Mouse (Mus musculus) liver, embryonic 12.5 days (tissue): ENCODE measurements around the gene Pde6h. TPM values are rescaled to one million over a fixed set of nuclear protein-coding genes. Genes with fewer than 3 reads are reported as not detected.

Experiments used
- ATAC-seq: fragments of 200-750 bp; cut with Nextera tagmentation; 2 replicates; pipeline ENCODE4 v1.8.0; 2017; ENCODE audit warnings: moderate number of reproducible peaks, mild to moderate bottlenecking, moderate library complexity
- H3K27ac ChIP-seq: fragments of 300-500 bp; sonication (generic); 2 replicates; pipeline ENCODE4 v1.5.1; 2016; ENCODE audit warnings: mild to moderate bottlenecking
- H3K27me3 ChIP-seq: fragments of 300-500 bp; sonication (generic); replicated peaks from 2 replicates; pipeline ENCODE4 v1.6.1; 2016; ENCODE audit warnings: mild to moderate bottlenecking, moderate library complexity
- H3K36me3 ChIP-seq: fragments of 300-500 bp; sonication (generic); 2 replicates; pipeline ENCODE4 v1.6.1; 2016; ENCODE audit warnings: mild to moderate bottlenecking, moderate library complexity
- H3K4me1 ChIP-seq: fragments of 300-500 bp; sonication (generic); 2 replicates; pipeline ENCODE4 v1.6.1; 2016
- H3K4me2 ChIP-seq: fragments of 300-500 bp; sonication (generic); 2 replicates; pipeline ENCODE4 v1.6.1; 2016; ENCODE audit warnings: mild to moderate bottlenecking, moderate library complexity
- H3K4me3 ChIP-seq: fragments of 300-500 bp; sonication (generic); 2 replicates; pipeline ENCODE4 v1.5.1; 2016; ENCODE audit warnings: mild to moderate bottlenecking, moderate library complexity
- H3K9ac ChIP-seq: fragments of 300-500 bp; sonication (generic); 2 replicates; pipeline ENCODE4 v1.6.1; 2016; ENCODE audit warnings: mild to moderate bottlenecking, moderate library complexity
- H3K9me3 ChIP-seq: fragments of 300-500 bp; sonication (generic); replicated peaks from 2 replicates; pipeline ENCODE4 v1.6.1; 2016; ENCODE audit warnings: mild to moderate bottlenecking, moderate library complexity
- WGBS: fragments of 180-500 bp; shearing (Covaris S2); methylation state at CpG from one replicate; pipeline ENCODE4 v1.1.7; 2016; ENCODE audit not compliant: insufficient replicate concordance; 5-methylcytosine and 5-hydroxymethylcytosine counted together
- polyA plus RNA-seq: library from polyadenylated mRNA; unstranded; fragments of >200 nt; fragmentation: Nextera tagmentation; extraction: Ambion mirVana; gene quantifications from 2 replicates; pipeline ENCODE4 v1.2.1, GENCODE M21; 2016

Gene Pde6h
- polyA plus RNA-seq, 1 experiment from 2014 or later = not detected

DNA sequence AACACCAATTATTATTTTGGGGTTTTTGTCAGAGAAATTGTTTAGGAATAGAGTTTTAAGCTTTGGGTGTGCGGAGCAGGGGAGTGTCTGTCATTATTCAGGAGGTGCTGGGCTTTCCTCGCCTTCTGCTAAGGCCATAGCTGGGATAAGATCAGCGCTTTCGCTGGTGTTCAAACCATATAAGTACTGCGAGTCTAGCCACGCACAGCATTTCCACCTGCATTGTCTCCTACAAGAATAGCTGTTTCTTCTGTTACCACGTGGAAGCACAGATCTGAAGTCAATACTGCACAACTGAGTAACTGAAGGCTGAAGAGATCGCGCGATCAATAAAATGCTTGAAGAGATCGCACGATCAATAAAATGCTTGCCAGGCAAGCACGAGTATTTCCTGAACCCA is 7.6 kb downstream of the Pde6h start:
- H3K27ac ChIP-seq = peak overlapping the region; percentile 74
- 0 out of 2 replicates have a peak, but pooled peaks have one; percentile 42 for ATAC-seq
- H3K27me3 ChIP-seq = no peaks in the 10 kb centered on the region
- H3K9ac ChIP-seq = peak overlapping the region; percentile 44; the same call in 1 of the 2 replicates
- H3K9me3 ChIP-seq = no peaks in the 10 kb centered on the region
- H3K4me1 ChIP-seq = peaks cover 37% of the 10 kb centered on the region
- 53% methylated on average over 13 of the region's 13 CpGs for WGBS
- H3K36me3 ChIP-seq = peaks cover 19% of the 10 kb centered on the region
- no peak overlapping the region for H3K4me3 ChIP-seq
- H3K4me2 ChIP-seq = peak overlapping the region; percentile 53

- no peak for ATAC-seq
- H3K27ac ChIP-seq = no peak overlapping the region
- no peaks in the 10 kb centered on the region for H3K27me3 ChIP-seq
- H3K9me3 ChIP-seq = no peaks in the 10 kb centered on the region
- H3K4me1 ChIP-seq = peaks cover 54% of the 10 kb centered on the region
- whole genome bisulfite sequencing = 53% methylated on average over 7 of the region's 7 CpGs
- H3K9ac ChIP-seq = no peak overlapping the region
- no peak overlapping the region for H3K4me3 ChIP-seq
- peaks cover 5% of the 10 kb centered on the region for H3K36me3 ChIP-seq
- no peak overlapping the region for H3K4me2 ChIP-seq
These were observed 10.4 kb downstream of the Pde6h start for GRCm38 (mm10) chr6:136934068-136934467.

- Histone ChIP-seq H3K36me3 (no peaks in the 10 kb centered on the region; the same call in 1 of the 2 replicates), H3K4me2 (no peak overlapping the region), H3K9ac (no peak overlapping the region), H3K27ac (0 out of 2 replicates have a peak overlapping the region, but pooled peaks have one; percentile 13), H3K4me3 (no peak overlapping the region), H3K4me1 (peaks cover 65% of the 10 kb centered on the region), H3K27me3 (no peaks in the 10 kb centered on the region), H3K9me3 (no peaks in the 10 kb centered on the region)
- no peak for ATAC-seq
- WGBS = 58% methylated on average over 3 of the region's 3 CpGs
These were observed 11.6 kb downstream of the Pde6h start for GRCm38 (mm10) chr6:136935233-136935632.

- WGBS = 73% methylated on average over 9 of the region's 9 CpGs
- Histone ChIP-seq H3K9me3 (no peaks in the 10 kb centered on the region), H3K27me3 (no peaks in the 10 kb centered on the region), H3K4me1 (peaks cover 65% of the 10 kb centered on the region), H3K4me2 (no peak overlapping the region), H3K4me3 (no peak overlapping the region), H3K27ac (no peak overlapping the region), H3K9ac (no peak overlapping the region), H3K36me3 (no peaks in the 10 kb centered on the region; the same call in 1 of the 2 replicates)
- no peak for ATAC-seq
These were observed 12.7 kb downstream of the Pde6h start for GRCm38 (mm10) chr6:136936361-136936760.

DNA sequence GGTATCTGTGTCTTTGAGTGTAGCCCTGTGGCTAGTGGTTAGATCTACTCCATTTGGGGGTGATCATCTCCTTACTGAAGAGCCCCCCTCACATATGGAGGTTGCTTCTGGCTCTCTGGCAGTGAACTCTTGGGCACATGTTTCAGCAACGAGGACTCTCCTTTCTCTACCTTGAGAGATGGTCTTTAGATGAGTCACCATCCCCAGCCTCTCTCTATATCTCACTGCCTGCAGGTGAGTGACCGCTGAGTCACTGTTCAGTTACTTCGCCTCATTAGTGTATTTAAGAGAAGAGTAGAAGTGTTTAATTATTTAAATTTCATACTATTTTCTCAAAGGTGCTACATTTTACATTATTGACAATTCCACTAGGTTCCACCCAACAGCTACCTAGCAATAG is 13.5 kb downstream of the Pde6h start:
- no peak overlapping the region for H3K27ac ChIP-seq
- no peak for ATAC-seq
- no peak overlapping the region for H3K4me2 ChIP-seq
- WGBS = 60% methylated on average over 3 of the region's 3 CpGs
- no peaks in the 10 kb centered on the region for H3K36me3 ChIP-seq
- no peaks in the 10 kb centered on the region for H3K9me3 ChIP-seq
- H3K4me1 ChIP-seq = peaks cover 63% of the 10 kb centered on the region
- H3K9ac ChIP-seq = no peak overlapping the region
- H3K4me3 ChIP-seq = no peak overlapping the region
- no peaks in the 10 kb centered on the region for H3K27me3 ChIP-seq

- peak overlapping the region; percentile 34 for H3K4me3 ChIP-seq
- no peak overlapping the region for H3K9ac ChIP-seq
These were observed 14.9 kb downstream of the Pde6h start for GRCm38 (mm10) chr6:136938331-136939126.

GRCm38 (mm10) chr6:136939326-136940187 is 15.9 kb downstream of the Pde6h start:
- peak overlapping the region; percentile 47 for H3K4me2 ChIP-seq
- H3K4me3 ChIP-seq = peak overlapping the region; percentile 34

More at GRCm38 (mm10) chr6:136938331-136939126, 14.9 kb downstream of the Pde6h start:
- H3K4me1 ChIP-seq = peaks cover 77% of the 10 kb centered on the region
- no peaks in the 10 kb centered on the region for H3K36me3 ChIP-seq
- peak overlapping the region; percentile 58 for H3K4me2 ChIP-seq
- peak overlapping the region; percentile 57 for H3K27ac ChIP-seq
- 34% methylated on average over 18 of the region's 18 CpGs for WGBS
- H3K9me3 ChIP-seq = no peaks in the 10 kb centered on the region
- H3K27me3 ChIP-seq = no peaks in the 10 kb centered on the region
- 0 out of 2 replicates have a peak, but pooled peaks have one; percentile 11 for ATAC-seq

DNA sequence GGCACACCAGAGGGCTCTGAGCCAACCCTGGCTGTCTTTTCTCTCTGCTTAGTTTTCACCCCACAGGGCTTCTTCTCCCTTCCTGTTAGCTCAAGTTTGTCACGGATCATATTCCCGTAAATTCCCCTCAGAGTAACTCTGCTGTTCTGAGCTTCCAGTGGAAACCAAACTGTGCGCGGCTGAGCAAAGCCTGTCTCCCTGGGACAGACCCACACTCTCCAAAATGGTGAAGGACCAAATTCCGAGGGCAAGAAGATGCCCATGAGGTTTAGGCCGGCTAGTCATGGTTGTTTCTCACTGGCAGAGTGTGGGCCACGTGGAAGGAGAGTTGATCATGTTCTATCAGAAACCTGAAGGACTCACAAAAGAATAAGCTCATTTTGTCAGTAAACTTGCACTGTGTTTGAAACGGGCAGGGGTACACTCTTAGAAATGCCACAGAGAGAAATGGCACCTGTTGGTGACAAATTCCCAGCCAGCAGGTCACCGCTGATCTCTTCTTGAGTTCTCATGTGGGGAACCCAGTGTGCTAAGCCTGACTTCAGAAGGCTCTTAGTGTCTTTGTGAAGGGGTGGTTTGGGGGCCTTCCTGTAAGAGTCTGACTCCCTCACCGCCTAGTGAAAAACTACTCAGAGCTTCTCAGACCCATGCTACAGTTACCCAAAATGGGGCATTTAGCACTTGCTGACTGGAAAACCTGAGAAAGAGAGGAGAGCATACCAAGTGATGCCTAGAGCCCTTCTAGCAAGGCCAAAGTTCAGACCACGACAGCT is 16.7 kb downstream of the Pde6h start:
- peak overlapping the region; percentile 85 for H3K27ac ChIP-seq
- H3K4me1 ChIP-seq = peaks cover 68% of the 10 kb centered on the region
- WGBS = 39% methylated on average over 11 of the region's 11 CpGs
- no peaks in the 10 kb centered on the region for H3K9me3 ChIP-seq
- H3K4me2 ChIP-seq = peak overlapping the region; percentile 47
- no peak for ATAC-seq
- no peaks in the 10 kb centered on the region for H3K36me3 ChIP-seq
- peak overlapping the region; percentile 34 for H3K9ac ChIP-seq
- H3K4me3 ChIP-seq = peak overlapping the region; percentile 34
- no peaks in the 10 kb centered on the region for H3K27me3 ChIP-seq

More at GRCm38 (mm10) chr6:136939326-136940187, 15.9 kb downstream of the Pde6h start:
- 12% methylated on average over 14 of the region's 14 CpGs for WGBS
- peak; percentile 58; the same call in 1 of the 2 replicates for ATAC-seq
- no peaks in the 10 kb centered on the region for H3K36me3 ChIP-seq
- peak overlapping the region; percentile 34; the same call in 1 of the 2 replicates for H3K9ac ChIP-seq
- no peaks in the 10 kb centered on the region for H3K9me3 ChIP-seq
- H3K27me3 ChIP-seq = no peaks in the 10 kb centered on the region
- H3K4me1 ChIP-seq = peaks cover 76% of the 10 kb centered on the region
- peak overlapping the region; percentile 85 for H3K27ac ChIP-seq

DNA sequence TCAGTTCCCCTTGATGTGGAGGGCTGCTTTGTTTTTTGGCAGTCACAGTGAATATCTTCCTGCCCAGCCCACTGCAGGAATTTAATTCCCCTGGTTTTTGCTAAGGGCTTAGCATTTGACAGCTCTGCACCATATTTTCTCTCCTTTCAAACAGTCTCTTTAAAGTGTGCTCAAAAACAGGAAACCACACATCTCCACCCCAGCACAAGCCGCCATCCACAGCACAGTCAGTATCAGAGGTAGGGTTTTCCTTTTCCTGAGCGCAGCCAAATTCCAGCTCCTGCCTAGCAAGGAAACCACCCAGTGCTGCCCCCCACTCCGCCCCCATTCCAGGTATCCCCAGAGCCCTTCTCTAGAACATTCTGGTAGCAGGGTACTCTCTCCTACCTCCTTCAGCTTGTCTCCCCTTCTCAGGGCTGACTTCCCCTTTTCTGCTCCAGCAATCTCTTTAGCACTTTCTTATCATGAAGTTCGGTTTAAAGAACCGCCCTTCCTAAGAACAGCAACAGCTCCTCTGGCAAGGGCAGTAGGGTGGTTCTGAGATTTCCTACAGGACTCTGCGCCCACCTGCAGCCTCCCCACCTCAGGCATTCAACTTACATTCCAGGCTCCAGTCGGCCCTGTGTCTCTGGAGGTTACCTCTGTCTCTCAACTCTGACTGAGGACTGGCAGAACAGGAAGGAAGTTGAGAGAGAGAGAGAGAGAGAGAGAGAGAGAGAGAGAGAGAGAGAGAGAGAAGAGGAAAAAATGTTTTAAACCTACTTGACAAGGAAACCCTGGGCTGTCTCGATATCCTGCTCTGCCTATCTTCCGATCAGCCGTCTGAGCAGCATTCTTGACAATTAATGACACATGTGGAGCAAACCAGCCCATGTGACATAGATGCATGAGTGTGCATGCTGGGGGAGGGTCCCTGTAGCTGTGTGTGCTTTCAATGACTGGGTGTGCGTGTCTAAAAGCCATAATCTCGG is 17.7 kb downstream of the Pde6h start, which contains the start of gene Arhgdib:
Arhgdib (minus strand) TSS at position 849 of the 971 bp plus-strand sequence.
- Histone ChIP-seq H3K27ac (peak within 1 kb of the TSS; percentile 85), H3K9ac (peak within 1 kb of the TSS; percentile 34), H3K36me3 (no peaks in the 10 kb centered on the region), H3K4me1 (peaks cover 69% of the 10 kb centered on the region), H3K9me3 (no peaks in the 10 kb centered on the region), H3K27me3 (no peaks in the 10 kb centered on the region), H3K4me3 (peak within 1 kb of the TSS; percentile 34), H3K4me2 (peak within 1 kb of the TSS; percentile 47)
- ATAC-seq = peak; percentile 44
- 8% methylated on average over 12 of the region's 12 CpGs for WGBS

- Histone ChIP-seq H3K4me1 (peaks cover 69% of the 10 kb centered on the region), H3K4me2 (no peak overlapping the region), H3K9me3 (no peaks in the 10 kb centered on the region), H3K36me3 (no peaks in the 10 kb centered on the region), H3K9ac (no peak overlapping the region), H3K27ac (no peak overlapping the region), H3K4me3 (no peak overlapping the region), H3K27me3 (no peaks in the 10 kb centered on the region)
- ATAC-seq = no peak
- WGBS = 66% methylated on average over 9 of the region's 9 CpGs
These were observed 18.6 kb downstream of the Pde6h start for GRCm38 (mm10) chr6:136942280-136942679.
